Mouse (Mus musculus): ENCODE data around the gene Gm29666. TPM values are rescaled to one million over a fixed set of nuclear protein-coding genes. Genes with fewer than 3 reads are reported as not detected.

The Gm29666 gene
- total RNA-seq (2023) = under 1 TPM; 0.59 to 0.67 TPM

GRCm38 (mm10) chr15:84919938-84920337, at the start of gene Gm29666:
TSS of gene Gm29666 (minus strand) at chr15:84920038.

GRCm38 (mm10) chr15:84922884-84923507, 3.2 kb upstream of the Gm29666 start, which contains the start of gene Nup50:
TSS of gene Nup50 (plus strand) at chr15:84923411.

Other genes with a start within 250 kb of the Gm29666 start
- gene Arhgap8, start 200.0 kb downstream of the Gm29666 start, total RNA-seq (2023) = not detected
- 10 to 100 TPM in 1 of 2 experiments, 1 to 10 TPM in 1; 8.3 to 12.9 TPM for gene Phf21b, start 64.0 kb downstream of the Gm29666 start, total RNA-seq (2023)
- 10 to 100 TPM; 67.5 to 68.5 TPM for gene Nup50, start 3.4 kb upstream of the Gm29666 start, total RNA-seq (2023)
- 10 to 100 TPM; 14.4 to 22.4 TPM for gene 5031439G07Rik, start 68.5 kb upstream of the Gm29666 start, total RNA-seq (2023)
- gene Upk3a, start 97.1 kb upstream of the Gm29666 start, total RNA-seq (2023) = not detected
- 10 to 100 TPM; 59.3 to 69.5 TPM for gene Fam118a, start 108.9 kb upstream of the Gm29666 start, total RNA-seq (2023)
- gene Smc1b, start 211.9 kb upstream of the Gm29666 start, total RNA-seq (2023) = not detected
- gene Ribc2, start 212.0 kb upstream of the Gm29666 start, total RNA-seq (2023) = not detected